Mouse (Mus musculus) heart, postnatal 25 days (tissue): ENCODE data around the gene Atp6v1g2. TPM values are rescaled to one million over a fixed set of nuclear protein-coding genes. Genes with fewer than 3 reads are reported as not detected.

Experiments used
- DNase-seq: peaks from one replicate; pipeline ENCODE4 v3.0.0; 2022; ENCODE audit warnings: low spot score
- intact Hi-C: fragments of 180-260 bp; cut with DNase I; formaldehyde crosslinking; loops from one replicate; pipeline ENCODE4 v1.15.1; 2025
- total RNA-seq, 2 experiments: library from RNA; stranded (reverse); gene quantifications; 2 replicates each; pipeline ENCODE4 v1.2.3; 2021

The Atp6v1g2 gene
- total RNA-seq, 2 experiments from 2014 or later: 2.5 to 2.8 TPM

- no peak for DNase-seq
- intact Hi-C loops: no loop called here
These were observed 17.8 kb downstream of the Atp6v1g2 start for GRCm38 (mm10) chr17:35251162-35251719.

GRCm38 (mm10) chr17:35251981-35252380 is 18.5 kb downstream of the Atp6v1g2 start:
- DNase-seq: no peak
- intact Hi-C loops: no loop called here

GRCm38 (mm10) chr17:35252619-35253292 is 19.3 kb downstream of the Atp6v1g2 start:
- intact Hi-C loops: no loop called here
- DNase-seq: no peak

GRCm38 (mm10) chr17:35253293-35254093 is 20.0 kb downstream of the Atp6v1g2 start:
- intact Hi-C loops: no loop called here
- no peak for DNase-seq

GRCm38 (mm10) chr17:35254241-35255098 is 21.0 kb downstream of the Atp6v1g2 start:
- DNase-seq: no peak
- intact Hi-C loops: loop anchor here (5.0 kb wide), 1 partner anchor 38 kb away; no protein-coding TSS in a partner anchor

- intact Hi-C loops: loop anchor here (5.0 kb wide), 1 partner anchor 37 kb away; no protein-coding TSS in a partner anchor
- DNase-seq: no peak
These were observed 21.8 kb downstream of the Atp6v1g2 start for GRCm38 (mm10) chr17:35255301-35255700.

- DNase-seq: no peak
- intact Hi-C loops: loop anchor here (5.0 kb wide), 1 partner anchor 37 kb away; no protein-coding TSS in a partner anchor
These were observed 22.2 kb downstream of the Atp6v1g2 start for GRCm38 (mm10) chr17:35255704-35256103.

- no peak for DNase-seq
- intact Hi-C loops: loop anchor here (5.0 kb wide), 1 partner anchor 35 kb away; no protein-coding TSS in a partner anchor
These were observed 23.9 kb downstream of the Atp6v1g2 start for GRCm38 (mm10) chr17:35257378-35257777.

GRCm38 (mm10) chr17:35257824-35258491 is 24.5 kb downstream of the Atp6v1g2 start:
- DNase-seq: peak; percentile 87
- intact Hi-C loops: loop anchor here (1.0 to 5.0 kb wide), 3 partner anchors 16 to 44 kb away; no protein-coding TSS in a partner anchor

GRCm38 (mm10) chr17:35258492-35259478 is 25.3 kb downstream of the Atp6v1g2 start:
- intact Hi-C loops: loop anchor here (1.0 to 5.0 kb wide), 3 partner anchors 16 to 44 kb away; no protein-coding TSS in a partner anchor
- peak; percentile 60 for DNase-seq

GRCm38 (mm10) chr17:35259621-35260020 is 26.2 kb downstream of the Atp6v1g2 start:
- no peak for DNase-seq
- intact Hi-C loops: loop anchor here (5.0 kb wide), 1 partner anchor 33 kb away; no protein-coding TSS in a partner anchor

- intact Hi-C loops: no loop called here
- no peak for DNase-seq
These were observed 28.2 kb downstream of the Atp6v1g2 start for GRCm38 (mm10) chr17:35261651-35262050.

GRCm38 (mm10) chr17:35262664-35263522 is 29.4 kb downstream of the Atp6v1g2 start, which contains the start of gene H2-D1:
TSS of gene H2-D1 (plus strand) at chr17:35262730.
- intact Hi-C loops: no loop called here
- DNase-seq: peak; percentile 97

- DNase-seq: no peak
- intact Hi-C loops: no loop called here
These were observed 30.0 kb downstream of the Atp6v1g2 start for GRCm38 (mm10) chr17:35263523-35263883.

GRCm38 (mm10) chr17:35267399-35268086 is 34.1 kb downstream of the Atp6v1g2 start:
- intact Hi-C loops: no loop called here

GRCm38 (mm10) chr17:35269653-35270347 is 36.3 kb downstream of the Atp6v1g2 start:
- intact Hi-C loops: no loop called here
- DNase-seq: no peak

More at GRCm38 (mm10) chr17:35267399-35268086, 34.1 kb downstream of the Atp6v1g2 start:
- no peak for DNase-seq
